Mouse (Mus musculus) embryonic fibroblast, embryonic 13.5 days (primary cell): Measurements from ENCODE around the gene Gucy2c.

Experiments
- CTCF ChIP-seq: IDR thresholded peaks from 2 replicates; pipeline ENCODE4 v1.5.1; 2011; ENCODE audit warnings: mild to moderate bottlenecking, control low read depth, low read length, moderate library complexity, borderline replicate concordance; ENCODE audit not compliant: insufficient read depth
- POLR2A ChIP-seq: IDR thresholded peaks from 2 replicates; pipeline ENCODE4 v1.6.1; 2011; ENCODE audit warnings: low read depth, mild to moderate bottlenecking, control low read depth, low read length, moderate library complexity

DNA sequence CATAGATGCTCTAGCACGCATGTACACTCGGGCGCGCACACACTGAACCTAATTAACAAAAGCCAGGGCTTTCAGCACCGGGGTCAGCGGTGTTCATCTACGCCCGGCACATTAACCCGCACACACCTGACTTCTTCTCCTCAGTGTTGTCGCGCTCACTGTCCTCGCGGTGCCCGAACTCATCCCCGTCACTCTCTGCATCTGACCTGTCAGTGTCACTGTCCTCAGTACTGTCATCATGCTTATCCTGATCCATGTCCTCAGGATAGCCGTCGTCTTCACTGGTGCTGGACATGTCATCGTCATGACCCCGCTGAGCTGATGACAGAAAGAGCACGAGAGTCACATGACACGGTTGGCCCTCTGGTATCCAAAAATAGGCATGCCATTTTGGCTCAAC is 38.8 kb upstream of the Gucy2c start:
- TF ChIP-seq POLR2A: no peak
- TF ChIP-seq CTCF: no peak
